Comparison of ENCODE assay signal across 29 mouse cellular contexts in the genomic region with DNA sequence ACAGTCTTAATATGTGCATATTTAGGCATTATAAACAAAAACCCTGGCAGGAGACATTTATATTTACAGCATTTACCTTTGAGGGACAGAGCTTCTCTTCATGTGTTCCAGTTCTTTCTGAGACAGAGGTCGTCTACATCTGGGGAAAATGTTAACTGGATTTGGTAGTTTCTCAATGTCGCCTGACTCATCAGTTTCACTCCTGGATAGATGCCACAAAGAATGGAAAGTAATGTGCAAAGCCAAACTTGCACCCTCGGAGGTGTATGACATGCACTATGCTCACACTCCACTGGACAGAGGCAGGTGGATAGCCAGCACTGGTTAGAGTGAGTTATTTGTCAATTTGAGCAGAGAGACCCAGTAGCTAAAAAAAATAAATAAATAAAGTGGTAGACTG. TPM values are rescaled to one million over a fixed set of nuclear protein-coding genes. Genes with fewer than 3 reads are reported as not detected.
DNase-seq lines count a peak whose midpoint lies in the region; ATAC-seq and TF ChIP-seq lines count a peak whose summit lies in the region.
"Had no signal": no experiment of that assay in that cellular context is flagged by ENCODE, and none has a peak within 500 bp of the region (broad histone marks: within the 10 kb centered on the region; RNA-seq: fewer than 3 reads in every experiment).

No protein-coding gene starts in this region.

- no peaks in the 10 kb centered on the region for H3K27me3 ChIP-seq in kidney, adult 2 months (replicated peaks; ENCODE audit: control insufficient read depth, insufficient read depth, low read length)
- H3K27me3 ChIP-seq in kidney, embryonic 15.5 days = peaks cover 12% of the 10 kb centered on the region; the same call in 1 of the 2 replicates
- H3K27me3 ChIP-seq: CH12.LX; heart, embryonic 15.5 days; intestine, embryonic 15.5 days had no signal

- DNase-seq in adrenal gland, adult (ENCODE audit: inconsistent age in 2 of 2, low spot score in 1 of 2) = peak; percentile 26 to 88
- DNase-seq in adrenal gland, postnatal 4 days (ENCODE audit: low spot score in 2 of 2) = no peak
- peak; percentile 40 for DNase-seq in kidney, adult 2 months
- DNase-seq in 3T3-L1 (ENCODE audit: low read depth, low spot score) = peak; percentile 62
- DNase-seq in adrenal gland, postnatal 14 days = peak; percentile 46
- no peak for DNase-seq in cerebellum, adult 11 months
- DNase-seq in heart, adult 9 months (ENCODE audit: low spot score in 2 of 2) = no peak
- DNase-seq: B cell, adult 2 months; cerebellum, adult 11-12 months; cerebellum, adult 8-10 months; cerebellum, postnatal 10 days; gastrocnemius, postnatal 10 days; gastrocnemius, postnatal 36 days; heart, adult 11 months; heart, postnatal 10 days; heart, postnatal 36 days had no signal

- no peak overlapping the region for H3K9ac ChIP-seq in kidney, embryonic 15.5 days
- H3K9ac ChIP-seq: forebrain, embryonic 13.5 days; heart, embryonic 12.5 days; heart, embryonic 15.5 days; hindbrain, embryonic 13.5 days; intestine, embryonic 15.5 days had no signal

- TF ChIP-seq POLR2A in kidney, adult 2 months (IDR thresholded peaks at IDR 0.05; ENCODE audit: low read depth, low read length) = no peak

- no peak overlapping the region for H3K4me3 ChIP-seq in kidney, adult 2 months (ENCODE audit: insufficient read depth, low read depth, low read length)
- no peak overlapping the region for H3K4me3 ChIP-seq in kidney, embryonic 15.5 days (replicated peaks)
- H3K4me3 ChIP-seq: forebrain, embryonic 10.5 days; forebrain, embryonic 13.5 days; heart, embryonic 12.5 days; heart, embryonic 15.5 days; hindbrain, embryonic 10.5 days; hindbrain, embryonic 13.5 days; intestine, embryonic 15.5 days had no signal

- no peak overlapping the region for H3K4me2 ChIP-seq in kidney, embryonic 15.5 days
- H3K4me2 ChIP-seq: forebrain, embryonic 13.5 days; heart, embryonic 12.5 days; heart, embryonic 15.5 days; hindbrain, embryonic 13.5 days; intestine, embryonic 15.5 days had no signal

- no peak for TF ChIP-seq CTCF in kidney, adult 2 months (conservative IDR thresholded peaks at IDR 0.05; ENCODE audit: insufficient read depth, insufficient read length, low read depth, low read length)

- H3K4me1 ChIP-seq in kidney, adult 2 months (ENCODE audit: control insufficient read depth, insufficient read depth, low read length) = no peaks in the 10 kb centered on the region
- no peaks in the 10 kb centered on the region for H3K4me1 ChIP-seq in kidney, embryonic 15.5 days
- H3K4me1 ChIP-seq: forebrain, embryonic 13.5 days; heart, embryonic 12.5 days; heart, embryonic 15.5 days; hindbrain, embryonic 13.5 days; intestine, embryonic 15.5 days had no signal

- no peaks in the 10 kb centered on the region for H3K36me3 ChIP-seq in kidney, adult 2 months (ENCODE audit: control insufficient read depth, insufficient read depth, low read length)
- no peaks in the 10 kb centered on the region for H3K36me3 ChIP-seq in kidney, embryonic 15.5 days
- H3K36me3 ChIP-seq: forebrain, embryonic 10.5 days; G1E; heart, embryonic 12.5 days; heart, embryonic 15.5 days; hindbrain, embryonic 10.5 days; hindbrain, embryonic 13.5 days; intestine, embryonic 15.5 days had no signal

- H3K27ac ChIP-seq in kidney, adult 2 months (ENCODE audit: insufficient read depth, low read depth, low read length) = no peak overlapping the region
- H3K27ac ChIP-seq in kidney, embryonic 15.5 days = no peak overlapping the region
- H3K27ac ChIP-seq: forebrain, embryonic 10.5 days; forebrain, embryonic 13.5 days; heart, embryonic 15.5 days; hindbrain, embryonic 10.5 days; hindbrain, embryonic 13.5 days; intestine, embryonic 15.5 days had no signal

- no peaks in the 10 kb centered on the region for H3K9me3 ChIP-seq in kidney, embryonic 15.5 days (replicated peaks)
- H3K9me3 ChIP-seq: forebrain, embryonic 10.5 days; forebrain, embryonic 13.5 days; heart, embryonic 12.5 days; heart, embryonic 15.5 days; hindbrain, embryonic 10.5 days; hindbrain, embryonic 13.5 days; intestine, embryonic 15.5 days had no signal

- WGBS in kidney, adult 2 months = 47% methylated on average over 3 of the region's 3 CpGs
- 73% methylated on average over 3 of the region's 3 CpGs for WGBS in kidney, embryonic 15.5 days

- ATAC-seq in kidney, embryonic 15.5 days (replicated peaks; ENCODE audit: low FRiP score) = no peak
- ATAC-seq: activated CD4-positive, CD25-positive, alpha-beta regulatory T cell, adult 4 months; forebrain, embryonic 13.5 days; forebrain, embryonic 16.5 days; hindbrain, embryonic 16.5 days; intestine, embryonic 15.5 days had no signal

RNA-seq across cellular contexts. Expression of a gene that starts 21.2 kb away (rescaled TPM):
- 10 to 100 TPM; 14.4 to 15.1 TPM for total RNA-seq in adrenal gland, postnatal 4 days (2021)
- 22.3 and 28.5 TPM in 2 replicates for polyA plus RNA-seq in kidney, adult 2 months (2012; rRNA removed)
- 15.6 TPM in 2 replicates for polyA plus RNA-seq in kidney, embryonic 15.5 days (2015; fragmentation: Nextera tagmentation; extraction: Ambion mirVana)
- 6.2 and 8.1 TPM in 2 replicates for total RNA-seq in adrenal gland, postnatal 14 days (2021)
- total RNA-seq: CH12.LX had no signal
- polyA plus RNA-seq: activated CD4-positive, CD25-positive, alpha-beta regulatory T cell, adult 4 months; G1E had no signal

Comparison
In these comparisons a context has a peak if more than half of its experiments do, and no peak if none do; other contexts are left out.
1. DNase-seq: peak in adrenal gland, adult (2 of 2), kidney, adult 2 months (single experiment), 3T3-L1 (single experiment) and adrenal gland, postnatal 14 days (single experiment); none in adrenal gland, postnatal 4 days (0 of 2), cerebellum, adult 11 months (single experiment) and heart, adult 9 months (0 of 2).